Mouse (Mus musculus) adrenal gland, postnatal 4 days (tissue): ENCODE results near the gene Yipf1. TPM values are rescaled to one million over a fixed set of nuclear protein-coding genes. Genes with fewer than 3 reads are reported as not detected.
"Not testable (repeated sequence)": the region's sequence is repeated elsewhere in the genome, so short reads cannot be mapped to it uniquely, and the experiment has no call there.

Source experiments
- DNase-seq, 2 experiments: peaks; one replicate each; pipeline ENCODE4 v3.0.0; 2021 to 2022; ENCODE audit warnings: low spot score in 2 of 2, mixed read lengths in 2 of 2
- total RNA-seq, 2 experiments: library from RNA; stranded (reverse); gene quantifications; 2 replicates each; pipeline ENCODE4 v1.2.3; 2021

Gene Yipf1
- total RNA-seq, 2 experiments from 2014 or later, result 71.9 to 83.1 TPM

- no peak for DNase-seq
Observed at GRCm38 (mm10) chr4:107318646-107319045, 4.5 kb downstream of the Yipf1 start.

GRCm38 (mm10) chr4:107321041-107321440 lies 6.9 kb downstream of the Yipf1 start:
- no peak for DNase-seq

- no peak for DNase-seq
Observed at GRCm38 (mm10) chr4:107323113-107323512, 8.9 kb downstream of the Yipf1 start.

GRCm38 (mm10) chr4:107328530-107328929 lies 14.4 kb downstream of the Yipf1 start:
- DNase-seq, result no peak

GRCm38 (mm10) chr4:107333514-107333913 lies 19.4 kb downstream of the Yipf1 start:
- DNase-seq, result no peak

- DNase-seq, result no peak
Observed at GRCm38 (mm10) chr4:107336356-107336755, 22.2 kb downstream of the Yipf1 start.

GRCm38 (mm10) chr4:107337455-107337854 lies 23.3 kb downstream of the Yipf1 start:
- DNase-seq, result no peak

- DNase-seq, result no peak
Observed at GRCm38 (mm10) chr4:107341354-107341753, 27.2 kb downstream of the Yipf1 start.

- DNase-seq, result no peak
Observed at GRCm38 (mm10) chr4:107344612-107345011, 30.4 kb downstream of the Yipf1 start.

- DNase-seq, result no peak
Observed at GRCm38 (mm10) chr4:107347221-107347620, 33.1 kb downstream of the Yipf1 start.

GRCm38 (mm10) chr4:107348529-107349310 lies 34.6 kb downstream of the Yipf1 start:
- DNase-seq, result no peak

GRCm38 (mm10) chr4:107349311-107350008 lies 35.3 kb downstream of the Yipf1 start:
- no peak for DNase-seq

GRCm38 (mm10) chr4:107351368-107351767 lies 37.2 kb downstream of the Yipf1 start:
- DNase-seq, result no peak

GRCm38 (mm10) chr4:107353612-107354011 lies 39.4 kb downstream of the Yipf1 start:
- DNase-seq, result no peak

- no peak for DNase-seq
Observed at GRCm38 (mm10) chr4:107354126-107354525, 40.0 kb downstream of the Yipf1 start.

- no peak for DNase-seq
Observed at GRCm38 (mm10) chr4:107354543-107354942, 40.4 kb downstream of the Yipf1 start.

- DNase-seq, result not testable (repeated sequence)
Observed at GRCm38 (mm10) chr4:107357172-107357571, 43.0 kb downstream of the Yipf1 start.

GRCm38 (mm10) chr4:107358460-107358859 lies 44.3 kb downstream of the Yipf1 start:
- no peak for DNase-seq

GRCm38 (mm10) chr4:107360457-107361145 lies 46.4 kb downstream of the Yipf1 start:
- DNase-seq, result no peak

- no peak for DNase-seq
Observed at GRCm38 (mm10) chr4:107362755-107363154, 48.6 kb downstream of the Yipf1 start.

GRCm38 (mm10) chr4:107363573-107363972 lies 49.4 kb downstream of the Yipf1 start:
- DNase-seq, result no peak

- DNase-seq, result no peak
Observed at GRCm38 (mm10) chr4:107364190-107364639, 50.1 kb downstream of the Yipf1 start.
